Mouse (Mus musculus): Measurements from ENCODE around the gene Prdm12. TPM values are rescaled to one million over a fixed set of nuclear protein-coding genes. Genes with fewer than 3 reads are reported as not detected.

The Prdm12 gene
- polyA plus RNA-seq, 1 experiment: not detected

GRCm38 (mm10) chr2:31688074-31688925 lies 48.5 kb downstream of the Prdm12 start, which contains the start of gene Abl1:
Gene Abl1, plus strand, starts transcription at chr2:31688376.
- peak within 1 kb of the TSS; percentile 96 for H3K4me3 ChIP-seq (ENCODE audit: insufficient read depth, poor library complexity, severe bottlenecking)
- H3K79me2 ChIP-seq (ENCODE audit: control insufficient read depth, insufficient read depth): peaks cover 27% of the 10 kb centered on the region
- H3ac ChIP-seq (ENCODE audit: control insufficient read depth, insufficient read length, low read depth): peak within 1 kb of the TSS; percentile 73
- H3K27me3 ChIP-seq (ENCODE audit: control insufficient read depth, insufficient read depth, insufficient read length): no peaks in the 10 kb centered on the region
- TF ChIP-seq MAX (IDR thresholded peaks at IDR 0.05): peak; percentile 33
- TF ChIP-seq CEBPB (IDR thresholded peaks at IDR 0.05; ENCODE audit: low read depth): no peak
- peak; percentile 31 for TF ChIP-seq CTCF (IDR thresholded peaks at IDR 0.05; ENCODE audit: control insufficient read depth, insufficient read depth, insufficient read length)
- peaks cover 7% of the 10 kb centered on the region for H3K79me3 ChIP-seq (ENCODE audit: low read depth)
- no peaks in the 10 kb centered on the region for H3K36me3 ChIP-seq (ENCODE audit: control insufficient read depth, insufficient read depth)

GRCm38 (mm10) chr2:31689045-31689444 lies 49.2 kb downstream of the Prdm12 start:
- Histone ChIP-seq H3ac (ENCODE audit: control insufficient read depth, insufficient read length, low read depth) (peak overlapping the region; percentile 73), H3K79me3 (ENCODE audit: low read depth) (peaks cover 7% of the 10 kb centered on the region), H3K4me3 (ENCODE audit: insufficient read depth, poor library complexity, severe bottlenecking) (peak overlapping the region; percentile 96), H3K79me2 (ENCODE audit: control insufficient read depth, insufficient read depth) (peaks cover 28% of the 10 kb centered on the region), H3K27me3 (ENCODE audit: control insufficient read depth, insufficient read depth, insufficient read length) (no peaks in the 10 kb centered on the region), H3K36me3 (ENCODE audit: control insufficient read depth, insufficient read depth) (no peaks in the 10 kb centered on the region)
- no peak for TF ChIP-seq CTCF (IDR thresholded peaks at IDR 0.05; ENCODE audit: control insufficient read depth, insufficient read depth, insufficient read length)
- TF ChIP-seq FOSL1 (IDR thresholded peaks at IDR 0.05; ENCODE audit: insufficient read depth, low read length, poor library complexity, severe bottlenecking): no peak
- no peak for TF ChIP-seq MYOG (IDR thresholded peaks at IDR 0.05; ENCODE audit: control insufficient read depth, extremely low read depth, insufficient read length)
- no peak for TF ChIP-seq CEBPB (IDR thresholded peaks at IDR 0.05; ENCODE audit: low read depth)
- TF ChIP-seq MYOD1 (IDR thresholded peaks at IDR 0.05; ENCODE audit: control insufficient read depth, insufficient read length, low read depth): no peak
- no peak for TF ChIP-seq USF1 (IDR thresholded peaks at IDR 0.05; ENCODE audit: low read depth)
- TF ChIP-seq MAX (IDR thresholded peaks at IDR 0.05): no peak

GRCm38 (mm10) chr2:31690063-31690462 lies 50.2 kb downstream of the Prdm12 start:
- no peak for TF ChIP-seq CTCF (IDR thresholded peaks at IDR 0.05; ENCODE audit: control insufficient read depth, insufficient read depth, insufficient read length)
- TF ChIP-seq FOSL1 (IDR thresholded peaks at IDR 0.05; ENCODE audit: insufficient read depth, low read length, poor library complexity, severe bottlenecking): no peak
- TF ChIP-seq USF1 (IDR thresholded peaks at IDR 0.05; ENCODE audit: low read depth): no peak
- peaks cover 35% of the 10 kb centered on the region for H3K79me2 ChIP-seq (ENCODE audit: control insufficient read depth, insufficient read depth)
- no peaks in the 10 kb centered on the region for H3K27me3 ChIP-seq (ENCODE audit: control insufficient read depth, insufficient read depth, insufficient read length)
- H3K36me3 ChIP-seq (ENCODE audit: control insufficient read depth, insufficient read depth): no peaks in the 10 kb centered on the region
- H3K79me3 ChIP-seq (ENCODE audit: low read depth): peaks cover 7% of the 10 kb centered on the region
- H3K4me3 ChIP-seq (ENCODE audit: insufficient read depth, poor library complexity, severe bottlenecking): no peak overlapping the region
- H3ac ChIP-seq (ENCODE audit: control insufficient read depth, insufficient read length, low read depth): no peak overlapping the region

- Histone ChIP-seq H3K36me3 (ENCODE audit: control insufficient read depth, insufficient read depth) (peaks cover 11% of the 10 kb centered on the region), H3ac (ENCODE audit: control insufficient read depth, insufficient read length, low read depth) (no peak overlapping the region), H3K79me3 (ENCODE audit: low read depth) (no peaks in the 10 kb centered on the region), H3K27me3 (ENCODE audit: control insufficient read depth, insufficient read depth, insufficient read length) (no peaks in the 10 kb centered on the region), H3K4me3 (ENCODE audit: insufficient read depth, poor library complexity, severe bottlenecking) (no peak overlapping the region), H3K79me2 (ENCODE audit: control insufficient read depth, insufficient read depth) (peaks cover 8% of the 10 kb centered on the region)
- TF ChIP-seq USF1 (IDR thresholded peaks at IDR 0.05; ENCODE audit: low read depth): no peak
- no peak for TF ChIP-seq FOSL1 (IDR thresholded peaks at IDR 0.05; ENCODE audit: insufficient read depth, low read length, poor library complexity, severe bottlenecking)
- no peak for TF ChIP-seq MAX (IDR thresholded peaks at IDR 0.05)
- no peak for TF ChIP-seq CEBPB (IDR thresholded peaks at IDR 0.05; ENCODE audit: low read depth)
- TF ChIP-seq MYOD1 (IDR thresholded peaks at IDR 0.05; ENCODE audit: control insufficient read depth, insufficient read length, low read depth): no peak
- no peak for TF ChIP-seq CTCF (IDR thresholded peaks at IDR 0.05; ENCODE audit: control insufficient read depth, insufficient read depth, insufficient read length)
- TF ChIP-seq MYOG (IDR thresholded peaks at IDR 0.05; ENCODE audit: control insufficient read depth, extremely low read depth, insufficient read length): no peak
These were observed 58.4 kb downstream of the Prdm12 start for GRCm38 (mm10) chr2:31698209-31698608.

GRCm38 (mm10) chr2:31700545-31701446 lies 61.0 kb downstream of the Prdm12 start:
- Histone ChIP-seq H3K4me3 (ENCODE audit: insufficient read depth, poor library complexity, severe bottlenecking) (no peak overlapping the region), H3K27me3 (ENCODE audit: control insufficient read depth, insufficient read depth, insufficient read length) (no peaks in the 10 kb centered on the region), H3K36me3 (ENCODE audit: control insufficient read depth, insufficient read depth) (peaks cover 9% of the 10 kb centered on the region), H3K79me2 (ENCODE audit: control insufficient read depth, insufficient read depth) (no peaks in the 10 kb centered on the region), H3K79me3 (ENCODE audit: low read depth) (no peaks in the 10 kb centered on the region), H3ac (ENCODE audit: control insufficient read depth, insufficient read length, low read depth) (no peak overlapping the region)
- TF ChIP-seq CEBPB (IDR thresholded peaks at IDR 0.05; ENCODE audit: low read depth): no peak
- TF ChIP-seq CTCF (IDR thresholded peaks at IDR 0.05; ENCODE audit: control insufficient read depth, insufficient read depth, insufficient read length): no peak
- no peak for TF ChIP-seq MAX (IDR thresholded peaks at IDR 0.05)
- no peak for TF ChIP-seq MYOD1 (IDR thresholded peaks at IDR 0.05; ENCODE audit: control insufficient read depth, insufficient read length, low read depth)
- no peak for TF ChIP-seq FOSL1 (IDR thresholded peaks at IDR 0.05; ENCODE audit: insufficient read depth, low read length, poor library complexity, severe bottlenecking)
- no peak for TF ChIP-seq USF1 (IDR thresholded peaks at IDR 0.05; ENCODE audit: low read depth)
- TF ChIP-seq MYOG (IDR thresholded peaks at IDR 0.05; ENCODE audit: control insufficient read depth, extremely low read depth, insufficient read length): no peak

Measured in C2C12 (cell line).